Mouse (Mus musculus) thymus, postnatal 0 days (tissue): Measurements from ENCODE around the gene Txndc16. TPM values are rescaled to one million over a fixed set of nuclear protein-coding genes. Genes with fewer than 3 reads are reported as not detected.

ENCODE experiments used
- DNase-seq: peaks from one replicate; pipeline ENCODE4 v3.0.0-alpha.2; 2015; ENCODE audit warnings: low spot score
- polyA plus RNA-seq: library from polyadenylated mRNA; unstranded; fragments of >200 nt; fragmentation: Nextera tagmentation; extraction: Ambion mirVana; gene quantifications from 2 replicates; pipeline ENCODE4 v1.2.1, GENCODE M21; 2015

Gene Txndc16
- polyA plus RNA-seq = 12.2 and 13.1 TPM in 2 replicates

- DNase-seq = peak; percentile 71
Measured at GRCm38 (mm10) chr14:45220090-45220956, at the start of gene Txndc16. Gene Txndc16 (minus strand): TSS chr14:45220328.

DNA sequence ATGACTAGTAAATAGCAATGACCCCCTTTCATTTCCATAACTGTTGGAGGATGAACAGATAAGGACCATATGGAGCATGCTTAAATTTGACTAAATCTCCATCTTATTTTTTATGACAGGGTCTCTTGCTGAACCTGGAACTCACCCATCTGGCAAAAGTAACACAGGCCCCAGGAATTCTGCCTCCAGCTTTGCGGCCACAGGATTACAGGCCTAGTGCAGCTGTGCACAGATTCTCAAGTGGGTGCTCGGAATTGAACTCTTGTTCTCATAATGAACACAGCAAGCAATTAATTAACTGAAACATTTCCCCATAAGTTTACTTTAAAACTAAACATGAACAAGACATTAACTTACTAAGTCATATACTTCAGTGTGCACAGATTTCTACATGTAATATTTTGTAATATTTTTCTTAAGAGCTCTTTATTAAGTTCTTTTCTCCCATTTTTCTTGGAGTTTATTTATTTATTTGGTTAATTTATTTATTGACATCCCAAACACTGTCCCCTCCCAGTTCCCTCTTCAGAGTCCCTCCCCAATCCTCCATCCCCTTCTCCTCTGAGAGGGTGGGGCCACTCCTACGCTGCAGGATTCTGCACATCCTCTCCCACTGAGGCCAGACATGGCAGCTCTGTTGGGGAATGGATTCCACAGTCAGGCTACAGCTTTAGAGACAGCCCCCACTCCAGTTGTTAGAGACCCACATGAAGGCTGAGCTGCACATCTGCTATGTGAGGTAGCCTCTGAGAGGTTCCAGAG lies 43.9 kb upstream of the Txndc16 start:
- DNase-seq = no peak

- DNase-seq = no peak
Measured at GRCm38 (mm10) chr14:45251548-45252076, 31.5 kb upstream of the Txndc16 start.

DNA sequence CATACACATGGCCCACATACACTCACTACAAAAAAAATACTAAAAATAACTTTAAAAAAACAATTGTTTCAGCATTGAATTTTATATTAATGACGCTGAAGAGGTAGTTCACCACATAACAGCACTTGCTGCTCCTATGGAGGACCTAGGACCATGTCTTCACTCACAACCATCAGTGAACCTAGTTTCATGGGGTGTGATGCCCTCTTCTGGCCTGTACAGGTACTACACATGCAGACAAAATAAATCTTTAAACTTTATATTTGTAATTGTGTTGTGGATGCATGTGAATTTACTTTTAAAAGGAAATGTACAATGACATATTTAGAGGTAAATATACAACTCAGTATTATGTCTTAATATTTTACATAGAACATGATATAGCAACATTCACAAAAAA lies 21.5 kb upstream of the Txndc16 start:
- peak; percentile 15 for DNase-seq

DNA sequence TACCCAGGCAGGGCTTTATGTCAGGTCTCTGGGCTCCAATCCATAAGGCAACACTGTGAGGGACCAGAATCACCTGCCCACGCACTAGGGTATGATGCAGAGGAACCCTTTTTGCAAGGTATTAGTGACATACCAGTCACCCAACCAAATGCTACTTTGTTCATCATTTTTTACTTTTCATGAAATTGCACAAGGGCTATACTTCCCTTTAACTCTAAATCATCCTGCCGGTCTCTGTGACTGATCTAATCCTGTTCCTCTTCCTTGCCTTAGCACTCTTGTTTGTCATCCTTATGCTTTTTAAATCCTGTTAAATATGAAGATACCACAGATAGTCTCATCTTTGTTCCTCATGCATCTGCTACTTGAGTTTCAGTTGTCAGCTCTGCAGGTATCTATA lies 18.9 kb upstream of the Txndc16 start:
- DNase-seq = no peak

- no peak for DNase-seq
Measured at GRCm38 (mm10) chr14:45220957-45221630, 966 bp upstream of the Txndc16 start.

DNA sequence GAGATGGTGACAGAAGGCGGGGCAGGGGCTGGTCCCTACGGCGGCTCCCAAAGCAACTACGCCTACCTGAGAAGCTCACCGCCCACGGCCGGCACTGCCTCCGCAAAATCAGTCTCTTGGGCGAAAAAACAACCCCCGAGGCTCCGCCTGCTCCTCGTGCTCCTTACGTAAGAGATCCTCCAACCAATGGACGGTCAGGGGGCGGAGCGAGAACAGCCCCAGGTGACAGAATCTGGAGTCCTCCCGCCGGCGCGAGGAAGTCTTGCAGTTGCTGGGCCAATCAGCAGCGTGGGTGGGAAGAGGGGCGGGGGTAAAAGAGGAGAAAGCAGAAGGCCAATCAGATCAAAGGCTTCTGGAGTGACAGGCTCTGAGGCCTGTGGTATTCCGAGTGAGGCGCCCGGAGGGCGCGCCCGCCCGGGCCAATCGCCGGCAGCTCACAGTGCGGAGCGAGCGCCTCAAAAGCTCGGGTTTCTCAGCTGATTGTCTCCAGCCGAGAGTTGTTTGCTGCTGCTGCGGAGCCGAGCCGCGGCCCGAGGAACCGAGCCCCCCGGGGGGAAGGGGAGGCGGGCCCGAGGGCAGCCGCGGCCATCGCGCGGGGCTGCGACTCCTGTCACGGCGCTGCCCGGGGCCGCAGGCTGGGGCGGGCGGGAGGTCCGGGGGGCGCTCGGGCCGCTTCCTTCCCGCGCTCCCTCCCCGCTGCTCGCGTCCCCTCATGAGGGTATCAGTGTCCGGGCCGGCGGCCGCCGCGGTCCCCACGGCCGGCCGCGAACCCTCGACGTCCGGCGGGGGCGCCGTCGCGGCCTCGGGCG lies 643 bp downstream of the Txndc16 start, which contains the start of gene Gpr137c:
Gene Gpr137c, plus strand, starts transcription at position 437 of the 809 bp plus-strand sequence.
- peak; percentile 100 for DNase-seq

DNA sequence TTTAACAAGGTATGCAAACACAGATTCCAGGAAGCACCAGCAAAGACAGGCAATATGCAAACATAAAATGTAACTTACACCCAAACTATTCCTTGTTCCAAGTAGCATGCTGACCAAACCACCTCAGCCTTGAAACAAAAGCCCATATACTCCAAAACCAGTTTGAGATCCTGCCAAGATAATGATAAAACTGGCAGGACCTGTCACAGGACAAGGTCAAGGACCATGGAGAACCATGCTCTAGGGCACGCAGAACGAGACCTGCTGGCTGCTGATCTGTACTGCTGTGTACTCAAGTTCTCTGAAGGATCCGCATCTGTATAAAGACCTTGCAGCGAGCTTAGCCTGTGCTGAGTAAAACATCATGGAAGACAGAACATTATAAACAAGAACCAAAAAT lies 2.4 kb downstream of the Txndc16 start:
- no peak for DNase-seq

DNA sequence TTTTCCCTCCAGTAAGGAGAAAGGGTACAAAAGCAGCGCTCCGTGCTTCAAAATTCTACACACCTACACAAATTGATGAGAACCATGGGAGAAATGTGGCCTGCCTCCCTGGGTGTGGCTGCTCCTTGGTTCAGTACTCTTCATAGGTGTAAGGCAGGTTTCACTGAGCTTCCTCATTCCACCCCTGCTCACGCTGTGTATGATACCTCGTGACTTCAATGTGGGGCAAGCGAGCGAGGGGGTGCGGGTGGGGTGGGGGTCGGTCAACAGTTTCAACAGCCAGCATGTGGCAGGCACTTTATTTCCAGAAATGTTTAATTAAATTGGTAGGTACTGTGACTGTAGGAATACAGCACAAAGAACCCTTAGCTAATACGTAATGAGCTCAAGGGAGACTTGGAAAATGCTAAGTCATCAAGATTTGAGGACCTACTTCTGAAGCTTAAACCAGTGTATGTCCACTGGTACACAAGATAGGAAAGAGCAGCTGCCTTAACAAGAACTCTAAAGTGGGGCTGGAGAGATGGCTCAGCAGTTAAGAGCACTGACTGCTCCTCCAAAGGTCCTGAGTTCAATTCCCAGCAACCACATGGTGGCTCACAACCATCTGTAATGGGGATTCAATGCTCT lies 3.3 kb downstream of the Txndc16 start:
- DNase-seq = no peak

DNA sequence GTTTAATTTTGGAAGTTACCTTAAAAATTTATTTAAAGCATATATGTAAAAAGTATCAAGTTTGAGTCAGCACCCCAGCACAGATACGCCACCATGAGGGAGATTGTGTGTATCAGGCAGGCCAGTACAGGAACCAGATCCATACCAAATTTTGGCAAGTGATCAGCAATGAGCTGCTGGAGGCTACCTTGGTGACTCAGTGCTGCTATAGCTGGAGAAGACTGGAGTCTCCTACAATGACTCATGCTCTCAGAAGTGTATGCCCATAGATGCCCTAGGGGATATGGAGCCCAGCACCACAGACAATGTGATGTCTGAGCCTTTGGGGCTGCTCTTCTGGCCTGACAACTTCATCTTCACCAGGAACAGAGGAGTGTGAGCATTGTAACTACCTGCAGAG lies 8.7 kb downstream of the Txndc16 start:
- DNase-seq = no peak

- no peak for DNase-seq
Measured at GRCm38 (mm10) chr14:45210683-45211082, 9.4 kb downstream of the Txndc16 start.

DNA sequence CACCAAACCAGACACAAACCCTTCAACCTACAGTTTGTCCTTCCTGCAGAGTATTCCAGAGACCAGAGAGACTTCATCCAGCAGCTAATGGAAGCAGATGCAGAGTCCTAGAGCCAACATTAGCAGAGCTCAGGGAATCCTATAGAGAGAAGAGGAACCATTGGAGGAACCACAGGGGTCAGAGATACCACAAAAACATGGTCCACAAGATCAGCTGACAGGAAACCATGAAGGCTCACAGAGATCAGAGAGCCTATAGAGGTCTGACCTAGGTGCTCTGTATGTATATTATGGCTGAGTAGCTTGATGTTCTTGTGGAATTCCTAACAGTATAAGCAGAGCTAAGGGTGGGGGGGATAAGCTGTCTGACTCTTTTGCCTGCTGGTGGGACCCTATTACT lies 19.5 kb downstream of the Txndc16 start:
- no peak for DNase-seq

GRCm38 (mm10) chr14:45190999-45191398 lies 29.1 kb downstream of the Txndc16 start:
- DNase-seq = no peak

DNA sequence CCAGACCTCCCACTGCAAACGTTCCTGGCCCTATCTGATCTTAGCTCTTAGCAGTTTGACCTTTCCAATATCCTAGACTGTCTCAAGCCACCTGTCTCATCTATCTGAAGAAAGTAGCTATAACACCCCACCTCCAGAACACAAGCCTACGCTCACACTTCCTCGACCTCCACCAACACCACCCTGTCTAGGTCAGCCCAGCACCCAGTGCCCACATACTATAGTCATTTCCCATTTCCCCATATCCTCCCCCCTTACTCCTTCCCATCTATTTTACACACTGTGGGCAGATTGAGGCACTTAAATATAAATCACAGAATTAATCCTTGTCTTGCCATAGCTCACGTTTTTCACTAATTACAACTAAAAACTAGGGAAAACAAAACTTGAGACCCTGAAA lies 38.5 kb downstream of the Txndc16 start:
- DNase-seq = no peak

- DNase-seq = no peak
Measured at GRCm38 (mm10) chr14:45179606-45180005, 40.5 kb downstream of the Txndc16 start.

DNA sequence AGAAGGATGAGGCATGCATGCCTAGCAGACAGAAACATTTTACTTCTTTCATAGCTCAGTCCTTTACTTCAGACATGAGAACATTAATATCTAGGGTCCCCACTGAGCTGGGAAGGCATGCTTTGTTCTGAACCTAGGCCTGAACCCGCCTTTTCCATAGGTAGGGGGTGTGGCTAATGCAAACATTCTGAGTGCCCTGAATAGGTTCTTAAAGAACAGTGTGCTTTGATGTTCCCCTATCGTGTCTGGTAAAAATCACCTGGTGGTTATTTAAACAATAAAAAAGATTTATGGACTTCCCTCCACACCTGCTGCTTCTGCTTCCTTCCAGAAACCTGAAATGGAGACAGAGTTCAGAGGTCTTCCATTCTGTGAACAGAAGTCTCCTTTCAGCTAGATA lies 40.9 kb downstream of the Txndc16 start:
- DNase-seq = no peak

DNA sequence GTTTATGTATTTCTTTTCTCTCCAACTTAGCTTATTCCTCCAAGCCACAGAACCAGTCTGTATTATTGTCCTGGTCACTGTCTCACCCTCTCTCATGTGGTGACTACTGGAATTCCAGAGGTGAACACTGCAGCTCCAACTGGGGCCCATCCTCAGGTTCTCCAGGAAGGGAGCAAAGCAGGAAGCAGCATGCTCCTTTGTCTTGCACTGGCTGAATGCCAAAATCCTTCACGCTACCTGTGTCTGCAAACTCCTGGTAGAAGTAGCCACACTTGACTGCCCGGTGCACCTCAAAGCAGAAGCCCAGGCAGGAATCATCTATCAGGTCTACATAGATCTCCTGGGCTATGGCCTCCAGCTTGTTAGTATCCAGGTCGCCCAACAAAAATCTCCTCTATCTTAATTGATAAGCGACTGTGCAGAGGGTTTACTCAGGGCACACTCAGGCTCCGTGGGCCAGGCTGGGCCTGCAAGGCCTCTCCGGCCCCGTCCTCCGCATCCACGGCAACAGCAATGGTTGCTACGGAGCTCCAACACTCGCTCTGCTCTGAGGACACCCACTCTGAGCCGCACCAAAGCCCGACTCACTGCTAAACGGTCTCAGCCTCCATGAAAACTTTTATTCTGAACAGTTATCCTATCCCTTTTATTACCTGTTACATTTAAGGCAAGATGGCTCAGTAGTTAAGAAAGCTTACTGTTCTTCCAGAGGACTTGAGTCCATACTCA lies 45.0 kb downstream of the Txndc16 start:
- no peak for DNase-seq

- no peak for DNase-seq
Measured at GRCm38 (mm10) chr14:45172260-45172659, 47.9 kb downstream of the Txndc16 start.

GRCm38 (mm10) chr14:45167366-45167765 lies 52.8 kb downstream of the Txndc16 start:
- peak; percentile 37 for DNase-seq
